Mouse (Mus musculus) CH12.LX (cell line): Measurements from ENCODE around the gene Ttc3.

Experiments used
- CHD1 ChIP-seq: IDR thresholded peaks from 2 replicates; pipeline ENCODE4 v1.6.1; 2012; ENCODE audit warnings: low read depth, low read length, improper control_type of control experiment, inconsistent platforms
- CTCF ChIP-seq, 2 experiments: IDR thresholded peaks in 1 of 2; conservative IDR thresholded peaks in 1 of 2; 2 replicates each; pipeline ENCODE4 v1.5.1; 2011 to 2012; ENCODE audit warnings: low read depth in 2 of 2, low read length in 2 of 2, improper control_type of control experiment in 1 of 2, inconsistent platforms in 1 of 2, mild to moderate bottlenecking in 1 of 2, moderate library complexity in 1 of 2
- POLR2A ChIP-seq: IDR thresholded peaks from 2 replicates; pipeline ENCODE4 v1.6.1; 2011; ENCODE audit warnings: low read depth, mild to moderate bottlenecking, improper control_type of control experiment, low read length

DNA sequence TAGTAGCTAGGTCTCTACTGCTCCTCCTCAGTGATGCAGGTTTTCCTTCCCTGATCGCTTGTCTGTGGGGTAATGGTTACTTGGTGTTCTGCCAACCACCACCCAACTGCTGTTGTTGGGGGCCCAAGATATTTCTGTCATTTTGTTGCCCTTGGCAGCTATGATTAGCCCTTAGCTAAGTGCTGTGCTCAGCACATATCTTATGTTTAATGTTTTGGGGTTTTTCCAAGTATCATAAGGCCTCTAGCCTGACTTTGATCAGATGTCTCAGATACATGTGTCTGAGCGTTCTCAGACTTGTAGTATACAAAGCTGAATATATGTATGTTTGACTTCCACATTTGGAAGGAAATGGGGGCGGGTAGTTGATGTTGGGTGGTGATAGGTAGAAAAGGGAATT, 40.9 kb downstream of the Ttc3 start:
- no peak for TF ChIP-seq CTCF (conservative IDR thresholded peaks at IDR 0.05 in 1 of 2, IDR thresholded peaks at IDR 0.05 in 1 of 2; ENCODE audit: low read depth in 2 of 2, low read length in 2 of 2)
- no peak for TF ChIP-seq CHD1
- no peak for TF ChIP-seq POLR2A
